14 mouse cellular contexts compared by ENCODE assay signal in the genomic region with DNA sequence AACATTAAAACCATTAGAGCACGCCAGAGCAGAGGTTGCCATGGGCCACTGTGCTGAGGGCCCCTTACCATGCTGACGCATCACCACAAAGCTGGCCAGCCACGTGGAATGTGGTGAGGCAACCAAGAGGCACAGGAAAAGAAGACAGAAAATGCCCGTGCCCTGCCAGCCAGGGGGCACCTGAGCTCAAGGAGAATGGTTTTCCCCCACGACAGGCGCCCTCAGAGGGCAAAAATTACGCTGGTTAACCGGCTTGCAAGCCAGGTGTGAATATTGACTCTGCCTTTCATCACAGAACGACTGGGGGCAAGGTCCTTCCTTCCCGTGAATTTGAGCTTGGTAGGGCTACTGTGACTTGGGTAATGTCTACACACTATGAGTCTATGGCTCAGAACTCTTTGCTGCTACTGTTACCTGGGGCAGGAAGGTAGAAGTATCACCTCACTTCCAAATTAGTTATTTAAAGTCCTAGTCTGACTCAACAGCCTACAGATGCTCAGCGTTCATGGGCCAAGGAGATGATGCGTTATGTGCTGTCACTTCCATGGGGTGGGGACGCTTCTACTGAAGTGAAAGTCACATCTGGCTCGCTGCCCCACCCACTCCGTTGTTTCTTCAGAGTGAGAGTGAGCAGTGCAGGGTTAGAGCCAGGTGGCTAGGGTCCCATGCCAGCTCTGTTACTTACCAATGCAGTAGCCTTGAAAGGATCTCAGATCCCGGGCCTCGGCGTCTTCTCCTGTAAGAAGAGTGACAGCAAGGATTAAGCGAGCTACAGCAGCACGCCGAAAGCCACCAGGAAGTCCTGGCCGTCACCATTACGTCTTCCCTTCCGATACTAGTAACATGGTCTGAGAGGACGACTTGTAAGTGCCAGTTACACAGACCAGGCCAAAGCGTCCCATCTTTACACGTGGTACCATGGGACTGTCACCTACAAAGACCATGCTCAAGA. TPM values are rescaled to one million over a fixed set of nuclear protein-coding genes. Genes with fewer than 3 reads are reported as not detected.
DNase-seq lines count a peak whose midpoint lies in the region; ATAC-seq lines count a peak whose summit lies in the region.
"Had no signal": no experiment of that assay in that cellular context is flagged by ENCODE, and none has a peak within 500 bp of the region (broad histone marks: within the 10 kb centered on the region; RNA-seq: fewer than 3 reads in every experiment).

No protein-coding gene starts in this region.

- 68% methylated on average over 27 of the region's 27 CpGs for WGBS in liver, embryonic 15.5 days (ENCODE audit: insufficient replicate concordance)
- WGBS in liver, embryonic 11.5 days, result 86% methylated on average over 27 of the region's 27 CpGs

- no peak overlapping the region for H3K4me3 ChIP-seq in liver, embryonic 15.5 days (replicated peaks)
- H3K4me3 ChIP-seq in liver, embryonic 11.5 days (ENCODE audit: low read depth, low read length), result no peak overlapping the region
- H3K4me3 ChIP-seq: embryonic facial prominence, embryonic 10.5 days had no signal

- H3K4me1 ChIP-seq in liver, embryonic 15.5 days (replicated peaks), result peaks cover 23% of the 10 kb centered on the region
- H3K4me1 ChIP-seq in liver, embryonic 11.5 days (replicated peaks; ENCODE audit: control insufficient read depth, insufficient read depth, low read length), result peaks cover 3% of the 10 kb centered on the region; the same call in 1 of the 2 replicates

- H3K27ac ChIP-seq in liver, embryonic 15.5 days (replicated peaks), result no peak overlapping the region
- H3K27ac ChIP-seq in liver, embryonic 11.5 days (ENCODE audit: low read depth, low read length), result no peak overlapping the region

- 0 out of 2 replicates have a peak, but pooled peaks cover 3% of the 10 kb centered on the region for H3K36me3 ChIP-seq in liver, embryonic 15.5 days (replicated peaks)
- H3K36me3 ChIP-seq in liver, embryonic 11.5 days (ENCODE audit: control insufficient read depth, insufficient read depth, low read length), result no peaks in the 10 kb centered on the region
- H3K36me3 ChIP-seq: embryonic facial prominence, embryonic 10.5 days had no signal

- H3K27me3 ChIP-seq in liver, embryonic 15.5 days, result no peaks in the 10 kb centered on the region
- H3K27me3 ChIP-seq in liver, embryonic 11.5 days (replicated peaks; ENCODE audit: control insufficient read depth, insufficient read depth, low read length), result no peaks in the 10 kb centered on the region

- DNase-seq in liver, embryonic 11.5 days (ENCODE audit: low spot score), result no peak
- peak; percentile 35 for DNase-seq in ZHBTc4 (ENCODE audit: low read depth, low spot score)
- DNase-seq in naive thymus-derived CD4-positive, alpha-beta T cell, adult 2 months (ENCODE audit: low read depth), result peak; percentile 84
- DNase-seq in thymus, postnatal 36 days, result peak; percentile 55 to 72
- no peak for DNase-seq in left cerebral cortex, postnatal 36 days (ENCODE audit: low spot score in 2 of 2)
- no peak for DNase-seq in retina, embryonic 14.5 days (ENCODE audit: low spot score)
- no peak for DNase-seq in layer of hippocampus, adult 9-10 months (ENCODE audit: low spot score)
- DNase-seq: right cerebral cortex, adult 18-20 months had no signal

- H3K9ac ChIP-seq in liver, embryonic 15.5 days, result no peak overlapping the region
- H3K9ac ChIP-seq in liver, embryonic 11.5 days (ENCODE audit: low read depth, low read length), result no peak overlapping the region

- ATAC-seq in liver, embryonic 15.5 days (ENCODE audit: insufficient read depth), result peak; percentile 22; the same call in 1 of the 2 replicates
- no peak for ATAC-seq in liver, embryonic 11.5 days (replicated peaks; ENCODE audit: low FRiP score)
- ATAC-seq: forebrain, embryonic 16.5 days; intestine, postnatal 0 days; lung, postnatal 0 days had no signal

- intact Hi-C loops in left cerebral cortex, postnatal 36 days (cut with DNase I), result no loop called here

- no peak overlapping the region for H3K4me2 ChIP-seq in liver, embryonic 15.5 days
- H3K4me2 ChIP-seq in liver, embryonic 11.5 days, result no peak overlapping the region
- H3K4me2 ChIP-seq: heart, embryonic 11.5 days had no signal

- no peaks in the 10 kb centered on the region for H3K9me3 ChIP-seq in liver, embryonic 15.5 days (replicated peaks)
- no peaks in the 10 kb centered on the region for H3K9me3 ChIP-seq in liver, embryonic 11.5 days (ENCODE audit: control insufficient read depth, low read length)
- H3K9me3 ChIP-seq: embryonic facial prominence, embryonic 10.5 days had no signal

RNA-seq across cellular contexts. Expression of a gene that starts 38.1 kb away (rescaled TPM):
- 32.2 and 36.0 TPM in 2 replicates for polyA plus RNA-seq in liver, embryonic 15.5 days (2015; fragmentation: Nextera tagmentation; extraction: Ambion mirVana)
- polyA plus RNA-seq in liver, embryonic 11.5 days (2014; fragmentation: Nextera tagmentation; extraction: Ambion mirVana), result 70.8 and 74.7 TPM in 2 replicates
- 100 to 1,000 TPM; 178 to 186 TPM for total RNA-seq in left cerebral cortex, postnatal 36 days (2021)

Comparison
In these comparisons a context has a peak if more than half of its experiments do, and no peak if none do; other contexts are left out.
1. DNase-seq: peak in ZHBTc4 (single experiment), naive thymus-derived CD4-positive, alpha-beta T cell, adult 2 months (single experiment) and thymus, postnatal 36 days (2 of 2); none in liver, embryonic 11.5 days (single experiment), left cerebral cortex, postnatal 36 days (0 of 2), retina, embryonic 14.5 days (single experiment) and layer of hippocampus, adult 9-10 months (single experiment).